Mouse (Mus musculus) embryonic facial prominence, embryonic 15.5 days (tissue): ENCODE results near the gene Mbtps2. TPM values are rescaled to one million over a fixed set of nuclear protein-coding genes. Genes with fewer than 3 reads are reported as not detected.

Source experiments
- ATAC-seq: fragments of 200-750 bp; cut with Nextera tagmentation; 2 replicates; pipeline ENCODE4 v1.8.0; 2017; ENCODE audit warnings: low read depth, moderate TSS enrichment; ENCODE audit not compliant: insufficient number of reproducible peaks, low FRiP score, low TSS enrichment
- H3K27ac ChIP-seq: fragments of 300-500 bp; sonication (generic); replicated peaks from 2 replicates; pipeline ENCODE4 v1.5.1; 2015; ENCODE audit warnings: mild to moderate bottlenecking, inconsistent platforms
- H3K27me3 ChIP-seq: fragments of 300-500 bp; sonication (generic); 2 replicates; pipeline ENCODE4 v1.6.1; 2015; ENCODE audit warnings: inconsistent platforms
- H3K36me3 ChIP-seq: fragments of 300-500 bp; sonication (generic); 2 replicates; pipeline ENCODE4 v1.6.1; 2015; ENCODE audit warnings: mild to moderate bottlenecking, inconsistent platforms
- H3K4me1 ChIP-seq: fragments of 300-500 bp; sonication (generic); 2 replicates; pipeline ENCODE4 v1.6.1; 2015; ENCODE audit warnings: inconsistent platforms
- H3K4me2 ChIP-seq: fragments of 300-500 bp; sonication (generic); replicated peaks from 2 replicates; pipeline ENCODE4 v1.6.1; 2015; ENCODE audit warnings: mild to moderate bottlenecking, inconsistent platforms
- H3K4me3 ChIP-seq: fragments of 300-500 bp; sonication (generic); replicated peaks from 2 replicates; pipeline ENCODE4 v1.5.1; 2015; ENCODE audit warnings: mild to moderate bottlenecking, inconsistent platforms
- H3K9ac ChIP-seq: fragments of 300-500 bp; sonication (generic); 2 replicates; pipeline ENCODE4 v1.6.1; 2015; ENCODE audit warnings: inconsistent platforms
- H3K9me3 ChIP-seq: fragments of 300-500 bp; sonication (generic); replicated peaks from 2 replicates; pipeline ENCODE4 v1.6.1; 2016; ENCODE audit warnings: inconsistent platforms
- WGBS: fragments of 180-500 bp; shearing (Covaris S2); methylation state at CpG from one replicate; pipeline ENCODE4 v1.1.7; 2015; 5-methylcytosine and 5-hydroxymethylcytosine counted together
- polyA plus RNA-seq: library from polyadenylated mRNA; unstranded; fragments of >200 nt; fragmentation: Nextera tagmentation; extraction: Ambion mirVana; gene quantifications from 2 replicates; pipeline ENCODE4 v1.2.1, GENCODE M21; 2015

Mbtps2 gene
- polyA plus RNA-seq, 1 experiment from 2014 or later: 18.4 TPM

DNA sequence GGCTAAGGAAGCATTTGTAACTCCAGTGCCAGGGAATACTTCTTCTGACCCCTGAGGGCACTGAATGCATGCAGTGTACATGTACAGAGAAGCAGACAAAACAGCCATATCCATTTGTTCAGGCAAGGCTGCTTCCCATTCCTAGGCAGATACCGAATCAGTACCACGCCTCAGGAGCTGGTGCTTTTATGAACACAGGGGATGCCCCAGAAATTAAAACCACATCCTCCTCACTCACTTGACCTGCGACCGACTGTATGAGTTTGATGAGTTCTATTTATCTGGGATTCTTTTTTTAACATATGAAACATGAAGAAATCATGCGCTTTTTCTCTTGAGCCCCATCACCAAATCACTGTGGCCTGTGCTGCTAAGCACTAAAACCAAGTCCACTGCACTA is 1.7 kb downstream of the Mbtps2 start:
- 64% methylated on average over 5 of the region's 5 CpGs for WGBS

DNA sequence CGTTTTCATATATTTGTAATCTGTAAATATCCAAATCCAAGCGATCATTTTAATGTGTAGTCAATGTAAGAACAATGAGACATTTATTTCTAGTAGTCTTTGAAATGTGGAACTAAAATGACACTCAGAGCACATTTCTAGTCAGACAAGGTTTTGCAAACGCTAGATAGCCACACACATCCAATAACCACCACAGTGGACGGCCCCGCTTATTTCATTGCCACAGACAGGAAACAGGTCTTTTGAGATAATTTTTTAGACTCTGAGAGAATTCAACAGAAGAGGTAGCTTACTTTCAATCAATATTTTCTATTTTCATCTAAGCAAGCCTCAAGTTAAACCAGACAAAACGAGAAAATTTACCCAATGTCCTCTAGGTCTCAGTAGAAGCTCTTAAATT is 2.6 kb downstream of the Mbtps2 start:
- Histone ChIP-seq H3K36me3 (no peaks in the 10 kb centered on the region), H3K27me3 (no peaks in the 10 kb centered on the region), H3K4me3 (no peak overlapping the region), H3K4me2 (no peak overlapping the region), H3K27ac (no peak overlapping the region), H3K9ac (no peak overlapping the region), H3K9me3 (no peaks in the 10 kb centered on the region), H3K4me1 (no peaks in the 10 kb centered on the region; the same call in 1 of the 2 replicates)
- no peak for ATAC-seq
- WGBS: 79% methylated on average over 6 of the region's 6 CpGs

More for the DNA sequence above, 1.7 kb downstream of the Mbtps2 start:
- Histone ChIP-seq H3K4me1 (no peaks in the 10 kb centered on the region; the same call in 1 of the 2 replicates), H3K4me3 (0 out of 2 replicates have a peak overlapping the region, but pooled peaks have one; percentile 60), H3K27me3 (no peaks in the 10 kb centered on the region), H3K27ac (no peak overlapping the region), H3K4me2 (peak overlapping the region; percentile 48), H3K36me3 (no peaks in the 10 kb centered on the region), H3K9me3 (no peaks in the 10 kb centered on the region), H3K9ac (no peak overlapping the region)
- no peak for ATAC-seq

DNA sequence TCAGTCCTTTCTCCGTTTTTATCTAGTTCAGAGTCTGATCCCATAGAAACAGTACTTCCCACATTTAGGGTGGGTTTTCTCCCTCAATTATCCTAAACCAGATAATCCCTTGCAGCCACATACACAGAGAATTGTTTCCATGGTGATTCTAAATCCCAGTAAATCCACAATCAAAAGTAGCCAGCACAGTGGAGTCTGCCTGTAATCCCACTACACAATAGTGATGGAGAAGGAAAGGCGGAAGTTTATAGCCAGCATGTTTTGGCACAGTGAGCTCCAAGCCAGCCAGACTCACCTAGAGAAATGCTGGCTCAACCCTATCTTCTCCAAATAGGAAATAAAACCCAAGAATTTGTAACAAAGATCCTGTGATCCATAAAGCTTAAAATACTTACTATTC is 3.9 kb downstream of the Mbtps2 start:
- no peak overlapping the region for H3K27ac ChIP-seq
- no peaks in the 10 kb centered on the region for H3K27me3 ChIP-seq
- H3K36me3 ChIP-seq: no peaks in the 10 kb centered on the region
- no peak overlapping the region for H3K4me2 ChIP-seq
- H3K9ac ChIP-seq: no peak overlapping the region
- no peak overlapping the region for H3K4me3 ChIP-seq
- H3K9me3 ChIP-seq: no peaks in the 10 kb centered on the region
- no peak for ATAC-seq
- WGBS: 72% methylated on average over 2 of the region's 2 CpGs
- H3K4me1 ChIP-seq: no peaks in the 10 kb centered on the region; the same call in 1 of the 2 replicates

DNA sequence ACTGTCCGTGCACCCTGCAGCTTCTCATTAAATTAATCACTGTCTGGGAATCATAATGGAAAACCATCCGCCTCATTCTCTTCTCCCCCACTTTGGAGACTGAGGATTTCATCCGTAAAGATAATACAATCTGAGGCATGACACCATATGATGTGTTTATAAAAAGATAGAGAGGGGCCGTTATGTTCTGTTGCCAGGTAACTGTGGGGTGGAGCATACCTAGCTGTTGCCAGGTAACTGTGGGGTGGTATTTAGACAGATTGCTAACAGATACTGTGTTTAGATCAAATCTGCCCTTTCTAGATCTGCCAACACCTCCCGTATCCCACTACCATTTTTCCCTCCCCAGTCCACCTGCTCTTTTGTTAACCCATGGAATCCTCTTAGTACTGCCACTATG is 11.5 kb downstream of the Mbtps2 start:
- Histone ChIP-seq H3K36me3 (no peaks in the 10 kb centered on the region), H3K4me1 (no peaks in the 10 kb centered on the region), H3K27ac (no peak overlapping the region), H3K27me3 (no peaks in the 10 kb centered on the region), H3K4me3 (no peak overlapping the region), H3K9ac (no peak overlapping the region), H3K9me3 (no peaks in the 10 kb centered on the region), H3K4me2 (no peak overlapping the region)
- no peak for ATAC-seq
- 83% methylated on average over 5 of the region's 5 CpGs for WGBS

DNA sequence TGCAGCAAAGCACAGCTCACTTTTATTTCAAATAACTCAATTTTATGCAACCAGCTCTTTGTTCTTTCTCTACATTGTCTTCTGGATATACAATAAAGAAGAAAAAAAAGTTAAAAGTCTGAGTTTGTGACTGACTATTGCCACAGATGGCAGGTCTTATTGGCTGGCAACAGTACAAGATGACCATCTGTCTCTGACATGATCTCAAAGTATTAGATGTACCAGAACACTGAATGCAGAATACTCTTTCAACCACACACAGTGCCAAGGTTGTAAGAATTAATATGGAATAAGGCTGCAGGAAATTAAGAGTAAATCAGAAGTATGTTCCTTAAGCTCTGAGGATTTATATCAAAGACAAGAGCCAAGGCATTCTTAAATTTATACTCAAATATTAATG is 12.1 kb downstream of the Mbtps2 start:
- Histone ChIP-seq H3K4me2 (no peak overlapping the region), H3K9me3 (no peaks in the 10 kb centered on the region), H3K4me3 (no peak overlapping the region)

DNA sequence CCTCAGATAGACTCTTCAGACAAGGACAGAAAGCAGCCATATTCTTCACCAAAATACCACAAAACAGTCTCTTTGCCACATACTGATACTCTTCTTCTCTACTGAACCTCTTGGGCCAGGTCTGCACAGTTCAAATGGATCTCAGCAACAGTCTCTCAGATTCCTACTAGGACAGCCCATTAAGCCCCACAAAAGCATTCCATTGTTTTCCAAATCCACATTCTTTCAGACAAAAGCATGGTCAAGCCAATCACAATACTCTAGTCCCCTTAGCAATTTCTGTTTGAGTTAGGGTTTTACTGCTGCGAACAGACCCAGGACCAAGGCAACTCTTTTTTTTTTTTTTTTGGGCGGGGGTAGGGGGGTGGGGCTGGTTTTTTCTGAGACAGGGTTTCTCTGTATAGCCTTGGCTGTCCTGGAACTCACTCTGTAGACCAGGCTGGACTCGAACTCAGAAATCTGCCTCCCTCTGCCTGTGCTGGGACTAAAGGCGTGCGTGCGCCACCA is 19.4 kb downstream of the Mbtps2 start:
- ATAC-seq: no peak
- H3K4me2 ChIP-seq: no peak overlapping the region
- no peaks in the 10 kb centered on the region for H3K9me3 ChIP-seq
- WGBS: 74% methylated on average over 6 of the region's 6 CpGs
- H3K36me3 ChIP-seq: no peaks in the 10 kb centered on the region
- no peak overlapping the region for H3K27ac ChIP-seq
- H3K9ac ChIP-seq: no peak overlapping the region
- H3K27me3 ChIP-seq: no peaks in the 10 kb centered on the region
- no peak overlapping the region for H3K4me3 ChIP-seq
- no peaks in the 10 kb centered on the region for H3K4me1 ChIP-seq

More for the DNA sequence above, 12.1 kb downstream of the Mbtps2 start:
- no peak for ATAC-seq
- Histone ChIP-seq H3K27ac (no peak overlapping the region), H3K9ac (no peak overlapping the region), H3K36me3 (no peaks in the 10 kb centered on the region), H3K27me3 (no peaks in the 10 kb centered on the region), H3K4me1 (no peaks in the 10 kb centered on the region)

DNA sequence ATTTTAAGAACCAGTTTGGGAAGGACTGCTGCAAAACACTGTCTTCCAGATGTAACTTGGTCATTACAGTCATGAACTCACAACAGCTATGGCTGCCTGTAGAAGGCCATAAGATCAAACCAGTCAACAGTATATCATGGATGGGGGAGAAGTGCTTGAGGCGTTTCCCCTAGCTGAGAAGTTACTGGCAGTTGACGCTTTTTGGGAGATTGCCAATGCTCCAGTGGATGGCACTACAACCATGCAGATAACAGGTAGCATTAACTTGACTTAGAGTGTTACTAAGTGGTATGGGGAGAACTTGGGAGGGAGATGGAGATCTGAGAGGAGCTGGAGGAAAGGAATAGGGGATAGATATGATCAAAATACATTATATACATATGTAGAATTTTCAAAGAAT is 23.8 kb downstream of the Mbtps2 start:
- Histone ChIP-seq H3K27ac (no peak overlapping the region), H3K9ac (no peak overlapping the region), H3K4me3 (no peak overlapping the region), H3K27me3 (no peaks in the 10 kb centered on the region), H3K36me3 (no peaks in the 10 kb centered on the region), H3K4me2 (no peak overlapping the region), H3K4me1 (no peaks in the 10 kb centered on the region), H3K9me3 (no peaks in the 10 kb centered on the region)
- no peak for ATAC-seq
- 73% methylated on average over 2 of the region's 2 CpGs for WGBS

DNA sequence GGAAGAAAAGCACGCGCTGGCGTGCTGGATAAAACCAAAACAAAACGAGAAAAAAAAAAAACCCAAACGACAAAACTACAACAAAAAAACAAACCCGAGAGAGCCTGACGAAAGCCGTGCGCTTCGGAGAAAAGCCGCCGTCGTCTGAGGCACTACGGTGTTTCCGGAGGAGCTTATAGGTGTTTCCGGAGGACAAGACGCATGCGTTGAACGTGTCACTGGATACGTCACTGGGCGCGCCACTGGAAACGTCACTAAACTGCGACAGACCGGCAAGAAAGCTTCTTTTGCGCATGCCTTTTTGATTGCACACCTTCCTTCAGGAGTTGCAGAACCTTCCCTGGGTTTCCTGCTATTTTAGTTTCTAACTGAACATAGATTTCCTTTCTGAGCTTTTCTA is 29.7 kb downstream of the Mbtps2 start, which contains the start of gene Yy2:
Gene Yy2, minus strand, starts transcription at position 146 of the 400 bp plus-strand sequence.
- no peak for ATAC-seq
- no peaks in the 10 kb centered on the region for H3K9me3 ChIP-seq
- no peaks in the 10 kb centered on the region for H3K36me3 ChIP-seq
- H3K4me1 ChIP-seq: no peaks in the 10 kb centered on the region
- H3K27me3 ChIP-seq: no peaks in the 10 kb centered on the region
- no peak within 1 kb of the TSS for H3K4me3 ChIP-seq
- H3K9ac ChIP-seq: no peak within 1 kb of the TSS
- no peak within 1 kb of the TSS for H3K4me2 ChIP-seq
- no peak within 1 kb of the TSS for H3K27ac ChIP-seq
- 86% methylated on average over 26 of the region's 26 CpGs for WGBS

DNA sequence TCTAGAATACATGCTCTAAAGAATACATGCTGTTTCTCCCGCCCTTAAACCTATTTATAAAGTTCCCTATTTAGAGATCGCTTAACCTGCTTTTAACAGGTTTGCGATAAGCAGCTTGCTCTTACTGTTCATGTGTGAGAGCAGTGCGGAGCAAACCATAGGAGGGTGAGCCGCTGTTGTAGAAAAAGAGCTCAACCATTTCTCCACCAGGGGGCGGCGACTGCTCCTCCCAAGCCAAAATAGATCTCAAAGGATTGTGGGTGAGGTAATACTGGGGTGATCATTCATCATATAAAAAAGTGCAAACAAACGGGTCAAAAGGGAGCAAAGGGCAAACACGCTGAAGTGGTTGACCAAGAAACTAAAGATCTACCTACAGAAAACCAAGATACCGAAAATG is 34.7 kb downstream of the Mbtps2 start:
- ATAC-seq: no peak
- Histone ChIP-seq H3K27me3 (no peaks in the 10 kb centered on the region), H3K9ac (no peak overlapping the region), H3K27ac (no peak overlapping the region), H3K4me1 (no peaks in the 10 kb centered on the region), H3K9me3 (no peaks in the 10 kb centered on the region), H3K36me3 (no peaks in the 10 kb centered on the region), H3K4me3 (no peak overlapping the region), H3K4me2 (no peak overlapping the region)
- 79% methylated on average over 10 of the region's 10 CpGs for WGBS

DNA sequence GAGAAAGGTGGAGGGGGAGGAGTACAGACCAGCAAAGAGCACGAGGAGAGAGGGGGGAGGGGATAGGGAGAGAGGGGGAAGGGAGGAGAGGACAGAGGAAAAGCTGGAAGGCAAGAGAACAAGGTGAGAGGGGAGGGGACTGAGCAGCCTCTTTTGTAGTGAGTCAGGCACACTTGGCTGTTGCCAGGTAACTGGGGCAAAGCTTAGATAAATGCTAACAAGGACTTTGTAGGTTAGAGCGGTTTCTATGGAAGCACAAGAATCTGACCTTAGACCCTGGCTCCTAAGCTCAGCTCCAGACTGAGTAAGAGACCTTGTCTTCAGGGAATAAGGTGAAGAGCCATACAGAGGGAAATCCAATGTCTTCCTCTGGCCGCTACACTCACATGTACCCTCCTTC is 51.4 kb downstream of the Mbtps2 start:
- ATAC-seq: no peak
- WGBS: 40% methylated on average over 3 of the region's 3 CpGs
- H3K4me1 ChIP-seq: no peaks in the 10 kb centered on the region
- no peaks in the 10 kb centered on the region for H3K27me3 ChIP-seq
- H3K9me3 ChIP-seq: no peaks in the 10 kb centered on the region
- H3K9ac ChIP-seq: no peak overlapping the region
- no peak overlapping the region for H3K4me2 ChIP-seq
- H3K27ac ChIP-seq: no peak overlapping the region
- no peak overlapping the region for H3K4me3 ChIP-seq
- no peaks in the 10 kb centered on the region for H3K36me3 ChIP-seq

DNA sequence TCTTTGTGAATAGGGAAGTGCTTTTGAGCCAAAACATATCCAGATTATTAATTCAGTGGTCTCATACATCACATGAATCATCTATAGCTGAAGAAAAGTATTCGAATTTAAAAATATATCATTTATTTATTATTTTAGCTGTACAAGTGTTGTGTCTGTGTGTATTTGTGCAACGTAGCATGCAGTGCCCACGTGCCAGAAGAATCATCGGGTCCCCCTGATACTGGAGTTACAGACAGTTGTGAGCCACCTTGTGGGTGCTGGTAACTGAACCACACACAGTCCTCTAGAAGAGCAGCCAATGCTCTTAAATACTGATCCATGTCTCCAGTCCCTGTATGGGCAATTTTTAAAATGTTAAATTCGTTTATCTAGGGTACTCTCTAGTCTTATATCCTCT is 92.1 kb downstream of the Mbtps2 start:
- Histone ChIP-seq H3K4me2 (no peak overlapping the region), H3K4me3 (no peak overlapping the region), H3K9me3 (no peaks in the 10 kb centered on the region), H3K27me3 (no peaks in the 10 kb centered on the region), H3K4me1 (no peaks in the 10 kb centered on the region), H3K9ac (no peak overlapping the region), H3K27ac (no peak overlapping the region), H3K36me3 (no peaks in the 10 kb centered on the region)
- ATAC-seq: no peak
- 65% methylated on average over 5 of the region's 5 CpGs for WGBS

DNA sequence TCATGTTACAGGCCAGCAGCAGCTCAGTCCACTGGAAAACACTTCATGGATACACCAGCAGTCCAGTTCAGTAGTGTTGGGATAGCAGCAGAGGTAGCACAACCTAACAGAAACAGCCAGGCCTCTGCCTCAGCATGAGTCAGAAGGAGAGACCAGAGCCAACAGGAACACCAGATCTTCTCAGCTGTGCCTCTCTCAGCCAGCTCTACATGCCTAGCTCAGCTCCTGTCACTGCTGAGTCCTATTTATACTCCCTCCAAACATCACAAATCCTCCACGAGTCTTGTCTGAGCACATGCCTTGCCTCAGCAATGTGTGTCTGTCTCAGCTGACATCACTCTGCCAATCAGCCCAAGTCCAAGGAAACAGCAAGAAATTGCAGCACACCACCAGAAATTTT is 94.0 kb downstream of the Mbtps2 start:
- H3K4me1 ChIP-seq: no peaks in the 10 kb centered on the region
- no peak overlapping the region for H3K27ac ChIP-seq
- H3K4me3 ChIP-seq: no peak overlapping the region
- no peaks in the 10 kb centered on the region for H3K9me3 ChIP-seq
- 35% methylated on average over 1 of the region's 1 CpGs for WGBS
- H3K4me2 ChIP-seq: no peak overlapping the region
- H3K36me3 ChIP-seq: no peaks in the 10 kb centered on the region
- ATAC-seq: no peak
- H3K27me3 ChIP-seq: no peaks in the 10 kb centered on the region; the same call in 1 of the 2 replicates
- H3K9ac ChIP-seq: no peak overlapping the region
